Mouse (Mus musculus): ENCODE measurements around the gene Wdr95.

DNA sequence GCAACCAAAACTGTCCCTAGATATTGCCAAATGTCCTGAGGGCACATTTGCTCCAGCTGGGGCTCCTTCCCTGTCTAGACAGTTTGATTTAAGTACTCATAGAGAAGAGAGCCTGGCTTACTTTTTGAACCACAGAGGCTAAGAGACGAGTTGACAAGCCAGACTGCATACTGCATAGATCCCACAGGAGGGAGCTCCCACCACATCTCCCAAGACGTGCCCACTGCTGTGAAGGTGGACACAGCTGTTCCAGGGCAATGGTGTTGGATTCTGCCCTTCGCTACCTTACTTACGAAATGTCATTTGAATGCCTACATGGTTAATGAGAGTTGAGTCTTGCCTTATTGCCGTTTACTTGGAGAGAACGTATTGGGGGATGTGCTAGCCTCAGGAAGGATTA is 113.9 kb downstream of the Wdr95 start:
- no peak for TF ChIP-seq EP300 (IDR thresholded peaks at IDR 0.05)
- TF ChIP-seq CTCF (IDR thresholded peaks at IDR 0.05) = peak; percentile 53
